Mouse (Mus musculus) kidney, postnatal 36 days (tissue): ENCODE data around the gene Qk.

Experiments
- DNase-seq, 2 experiments: peaks; one replicate each; pipeline ENCODE4 v3.0.0; 2021 to 2022; ENCODE audit warnings: mixed read lengths in 2 of 2

Qk gene

GRCm38 (mm10) chr17:10240081-10240480 is 79.6 kb downstream of the Qk start:
- DNase-seq = no peak

GRCm38 (mm10) chr17:10236595-10236994 is 83.1 kb downstream of the Qk start:
- DNase-seq = no peak

GRCm38 (mm10) chr17:10232406-10232805 is 87.2 kb downstream of the Qk start:
- no peak for DNase-seq

- DNase-seq = no peak
Observed at GRCm38 (mm10) chr17:10227798-10228538, 91.7 kb downstream of the Qk start.

- DNase-seq = no peak
Observed at GRCm38 (mm10) chr17:10216164-10216563, 103.5 kb downstream of the Qk start.

- DNase-seq = peak in 1 of 2 experiments; percentile 14
Observed at GRCm38 (mm10) chr17:10209154-10209777, 110.4 kb downstream of the Qk start.

GRCm38 (mm10) chr17:10198662-10199061 is 121.0 kb downstream of the Qk start:
- DNase-seq = no peak

- no peak for DNase-seq
Observed at GRCm38 (mm10) chr17:10198231-10198630, 121.4 kb downstream of the Qk start.

- DNase-seq = no peak
Observed at GRCm38 (mm10) chr17:10195703-10196102, 124.0 kb downstream of the Qk start.

GRCm38 (mm10) chr17:10190857-10191256 is 128.8 kb downstream of the Qk start:
- no peak for DNase-seq

GRCm38 (mm10) chr17:10188481-10188880 is 131.2 kb downstream of the Qk start:
- DNase-seq = no peak

- DNase-seq = no peak
Observed at GRCm38 (mm10) chr17:10187431-10188020, 132.1 kb downstream of the Qk start.

- no peak for DNase-seq
Observed at GRCm38 (mm10) chr17:10181761-10182160, 137.9 kb downstream of the Qk start.

GRCm38 (mm10) chr17:10177096-10177495 is 142.6 kb downstream of the Qk start:
- no peak for DNase-seq

- no peak for DNase-seq
Observed at GRCm38 (mm10) chr17:10161258-10161657, 158.4 kb downstream of the Qk start.

GRCm38 (mm10) chr17:10160415-10160814 is 159.2 kb downstream of the Qk start:
- no peak for DNase-seq

GRCm38 (mm10) chr17:10152808-10153413 is 166.7 kb downstream of the Qk start:
- DNase-seq = no peak
